Mouse (Mus musculus): ENCODE measurements around the gene Krtdap.

GRCm38 (mm10) chr7:30794921-30795320, 7.2 kb downstream of the Krtdap start:
- TF ChIP-seq CTCF (IDR thresholded peaks at IDR 0.05; ENCODE audit: borderline replicate concordance, insufficient read depth, low read length) (no peak), POLR2A (IDR thresholded peaks at IDR 0.05; ENCODE audit: low read depth, low read length) (no peak)

Data from embryonic fibroblast, embryonic 13.5 days (primary cell).